Mouse (Mus musculus) thymus, adult 18-20 months (tissue): ENCODE results near the gene Gsg1l2.

ENCODE experiments used
- DNase-seq, 2 experiments: peaks; one replicate each; pipeline ENCODE4 v3.0.0; 2022; ENCODE audit warnings: mixed read lengths in 2 of 2

The Gsg1l2 gene

DNA sequence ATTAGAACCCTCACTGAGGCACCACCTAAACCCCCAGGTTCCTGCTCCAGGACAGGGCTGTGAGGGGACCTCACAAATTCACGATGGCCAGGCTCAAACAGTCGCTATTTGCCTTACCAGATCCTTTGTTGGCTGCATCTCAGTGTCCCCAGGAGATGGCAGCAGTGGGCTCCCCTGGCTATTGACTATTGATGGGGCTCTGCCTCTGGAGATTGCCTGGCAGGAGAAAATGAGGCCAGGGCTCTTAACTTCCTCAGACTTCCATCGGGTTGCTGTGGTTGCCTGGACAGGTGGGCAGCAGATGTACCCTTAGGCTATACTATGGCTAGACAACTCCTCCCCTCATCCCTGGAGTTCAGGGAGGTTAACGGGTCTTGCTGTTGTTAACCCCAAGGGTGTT lies 45.8 kb downstream of the Gsg1l2 start:
- DNase-seq = no peak

DNA sequence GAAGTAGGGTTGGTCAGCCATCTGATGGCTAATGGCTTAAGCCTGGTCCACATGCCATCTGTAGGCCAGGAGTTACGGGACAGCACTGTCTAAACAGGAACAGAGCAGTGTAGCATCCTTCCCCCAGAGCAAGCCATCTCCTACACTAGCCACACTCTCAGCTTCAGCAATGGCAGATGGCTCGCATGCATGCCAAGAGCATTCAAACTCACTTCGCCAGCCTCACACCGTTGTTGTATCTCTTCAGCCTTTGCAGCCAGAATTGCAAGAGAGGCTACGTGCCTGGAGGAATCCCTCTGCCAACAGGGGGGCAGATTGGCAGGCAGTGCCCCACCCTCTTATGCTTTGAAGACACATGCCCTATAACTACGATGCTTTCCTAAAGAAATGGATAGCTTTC lies 47.2 kb downstream of the Gsg1l2 start:
- DNase-seq = no peak

DNA sequence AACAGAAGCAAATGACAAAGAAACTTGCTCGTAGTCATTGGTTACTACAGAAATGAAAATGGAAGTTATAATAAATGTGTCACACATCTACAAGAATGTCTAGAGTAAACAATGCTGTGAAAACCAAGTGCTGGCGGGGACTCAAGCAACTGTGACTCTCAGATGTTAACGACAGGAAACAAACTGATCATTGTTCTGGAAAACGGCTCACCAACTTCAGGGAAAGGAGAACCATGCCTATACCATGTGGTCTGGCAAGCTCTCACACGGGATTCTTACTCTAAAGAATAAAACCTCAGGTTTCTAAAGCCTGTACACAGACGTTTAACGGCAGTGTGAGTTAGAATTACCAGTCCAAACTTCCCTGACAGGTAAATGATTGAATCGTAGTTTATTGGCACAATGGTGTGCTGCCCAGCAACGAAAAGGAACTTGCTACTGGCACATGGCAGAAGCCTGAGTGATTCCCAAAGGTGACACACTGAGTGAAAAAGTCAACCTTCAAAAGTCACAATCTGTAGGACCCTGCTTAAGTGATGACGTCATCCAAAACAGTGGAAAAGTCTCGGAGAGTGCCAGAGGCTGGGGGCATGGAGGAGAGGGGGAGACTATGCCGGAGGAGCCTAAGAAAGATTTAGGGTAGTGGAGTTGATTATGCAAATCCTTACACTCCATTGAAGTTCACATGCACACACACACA lies 54.1 kb downstream of the Gsg1l2 start:
- DNase-seq = no peak

DNA sequence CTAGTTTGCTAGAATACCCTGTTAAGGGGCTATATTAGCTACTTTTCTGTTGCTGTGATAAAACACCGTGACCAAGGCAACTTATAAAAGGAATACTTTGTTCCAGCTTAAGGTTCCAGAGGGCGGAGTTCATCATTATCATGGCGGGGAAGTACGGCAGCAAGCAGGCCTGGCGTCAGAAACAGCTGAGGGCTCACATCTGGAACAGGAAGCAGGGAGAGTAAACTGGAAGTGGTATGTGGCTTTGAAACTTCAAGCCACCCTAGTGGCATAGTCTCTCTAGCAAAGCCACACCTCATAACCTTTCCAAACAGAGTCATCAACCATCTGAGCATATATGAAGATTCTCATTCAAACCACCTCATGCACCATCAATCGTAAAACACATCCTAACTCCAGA lies 55.1 kb downstream of the Gsg1l2 start:
- no peak for DNase-seq

DNA sequence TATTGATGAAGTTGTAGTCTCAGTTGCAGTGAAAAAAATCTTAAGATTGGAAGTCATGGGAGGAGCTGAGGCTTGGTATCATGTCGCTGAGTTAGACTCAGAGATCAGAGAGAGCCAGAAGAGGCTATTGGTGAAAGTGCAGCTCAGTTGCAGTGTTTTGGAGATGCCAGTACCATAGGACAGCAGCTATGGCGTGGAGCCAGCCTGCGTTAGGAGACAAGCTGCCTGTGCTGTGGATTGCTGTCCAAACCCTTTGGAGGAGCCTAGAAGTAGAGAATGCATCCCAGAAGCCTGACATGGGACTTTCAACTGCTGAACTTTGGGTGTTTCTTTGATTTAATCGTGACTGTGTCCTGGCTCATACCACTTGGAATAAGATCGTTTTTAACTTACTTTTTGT lies 57.4 kb downstream of the Gsg1l2 start:
- no peak for DNase-seq

DNA sequence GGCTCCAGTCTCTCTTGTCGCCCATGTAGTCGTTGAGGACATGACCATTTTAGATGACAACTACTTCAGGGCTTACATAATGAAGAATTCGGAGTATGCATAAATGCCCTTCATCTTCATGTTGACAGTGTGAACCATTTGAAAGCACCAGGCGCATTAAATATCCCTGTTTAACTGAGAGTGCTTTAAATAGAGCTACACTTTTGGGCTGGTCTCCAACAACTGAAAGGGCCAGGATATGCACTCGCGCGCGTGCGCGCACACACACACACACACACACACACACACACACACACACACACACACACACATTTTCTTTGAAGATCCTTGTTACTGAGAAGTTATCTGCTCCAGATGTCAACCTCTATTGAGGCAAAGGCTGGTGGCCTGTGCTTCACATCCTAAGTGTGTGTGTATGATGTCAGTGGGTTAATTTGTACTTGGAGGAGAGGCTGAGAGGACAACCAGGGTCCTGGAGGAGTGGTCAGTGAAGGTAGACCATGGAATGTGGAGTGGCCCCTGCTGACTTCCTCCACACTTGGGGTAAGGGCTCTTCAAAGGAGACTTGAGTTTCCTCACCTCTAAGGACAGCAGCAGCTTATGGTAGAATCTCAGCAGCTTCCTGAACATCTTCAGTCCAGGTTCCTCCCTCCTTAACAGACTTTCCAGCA lies 61.1 kb downstream of the Gsg1l2 start:
- no peak for DNase-seq
